Mouse (Mus musculus) erythroblast, adult 5-6 weeks (primary cell): Measurements from ENCODE around the gene Zmym4. TPM values are rescaled to one million over a fixed set of nuclear protein-coding genes. Genes with fewer than 3 reads are reported as not detected.
"Not testable (repeated sequence)": the region's sequence is repeated elsewhere in the genome, so short reads cannot be mapped to it uniquely, and the experiment has no call there.

Experiments used
- ATAC-seq: replicated peaks from 2 replicates; pipeline ENCODE4 v1.8.0; 2016; ENCODE audit warnings: moderate number of reproducible peaks, mild to moderate bottlenecking, moderate TSS enrichment, inconsistent platforms; ENCODE audit not compliant: poor library complexity, low FRiP score, severe bottlenecking
- total RNA-seq, 2 experiments: library from RNA; stranded (forward) in 1 of 2; stranded (reverse) in 1 of 2; fragments of 150-400 nt in 1 of 2; fragments of 200-764, 138-1000 nt in 1 of 2; gene quantifications; 2 replicates each; pipeline versions ENCODE4 v1.2.3 to v1.2.4; 2015 to 2017; ENCODE audit warnings: low replicate concordance in 2 of 2

Gene Zmym4
- total RNA-seq (2015; ENCODE audit: low replicate concordance), result 11.7 and 12.1 TPM in 2 replicates
- total RNA-seq (2017; ENCODE audit: low replicate concordance), result 7.5 and 9.6 TPM in 2 replicates

GRCm38 (mm10) chr4:126967864-126968821 is at the start of gene Zmym4:
TSS of gene Zmym4 (minus strand) at chr4:126968135.
- peak; percentile 79 for ATAC-seq

DNA sequence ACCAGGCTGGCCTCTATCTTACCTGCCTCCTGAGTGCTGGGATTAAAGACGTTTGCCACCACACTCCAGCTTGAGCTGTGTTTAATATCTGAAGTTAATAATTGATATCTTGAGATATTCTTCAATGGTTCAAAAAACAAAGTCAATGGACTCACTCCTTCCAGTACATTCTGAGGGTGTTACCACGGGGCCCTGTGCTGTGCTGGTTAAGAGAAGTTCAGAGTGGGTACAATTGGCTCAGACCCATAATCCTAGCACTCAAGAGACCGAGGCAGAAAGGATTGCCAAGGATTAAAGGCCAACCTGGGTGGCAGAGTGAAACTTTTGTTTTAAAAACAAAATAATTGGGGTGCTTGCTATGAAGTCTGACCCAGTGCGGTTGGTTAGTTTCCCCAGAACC is 48.4 kb upstream of the Zmym4 start:
- ATAC-seq, result no peak

DNA sequence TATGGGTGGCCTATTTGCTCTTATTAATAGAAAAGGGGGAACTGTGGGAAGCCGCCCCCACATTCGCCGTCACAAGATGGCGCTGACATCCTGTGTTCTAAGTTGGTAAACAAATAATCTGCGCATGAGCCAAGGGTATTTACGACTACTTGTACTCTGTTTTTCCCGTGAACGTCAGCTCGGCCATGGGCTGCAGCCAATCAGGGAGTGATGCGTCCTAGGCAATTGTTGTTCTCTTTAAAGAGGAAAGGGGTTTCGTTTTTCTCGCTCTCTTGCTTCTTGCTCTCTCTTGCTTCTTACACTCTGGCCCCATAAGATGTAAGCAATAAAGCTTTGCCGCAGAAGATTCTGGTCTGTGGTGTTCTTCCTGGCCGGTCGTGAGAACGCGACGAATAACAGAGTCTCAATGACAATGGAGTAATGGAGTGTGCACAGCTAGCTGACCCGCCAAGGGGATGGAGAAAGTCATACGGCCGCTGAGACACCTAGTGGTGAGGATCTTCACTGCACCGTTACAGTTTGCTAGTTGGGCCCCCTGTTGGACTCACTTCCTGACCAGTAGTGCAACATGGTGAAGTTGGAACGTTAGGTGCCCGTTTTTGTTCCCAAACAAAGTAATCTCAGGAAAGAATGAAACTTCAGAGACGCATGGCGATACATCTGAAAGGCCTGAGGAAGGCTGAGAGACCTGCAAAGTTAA is 47.5 kb upstream of the Zmym4 start:
- peak; percentile 100 for ATAC-seq

- no peak for ATAC-seq
Measured at GRCm38 (mm10) chr4:127005113-127005936, 37.4 kb upstream of the Zmym4 start.

GRCm38 (mm10) chr4:127004384-127004783 is 36.4 kb upstream of the Zmym4 start:
- no peak for ATAC-seq

GRCm38 (mm10) chr4:127000601-127001105 is 32.7 kb upstream of the Zmym4 start:
- no peak for ATAC-seq

- not testable (repeated sequence) for ATAC-seq
Measured at GRCm38 (mm10) chr4:126999372-126999771, 31.4 kb upstream of the Zmym4 start.

DNA sequence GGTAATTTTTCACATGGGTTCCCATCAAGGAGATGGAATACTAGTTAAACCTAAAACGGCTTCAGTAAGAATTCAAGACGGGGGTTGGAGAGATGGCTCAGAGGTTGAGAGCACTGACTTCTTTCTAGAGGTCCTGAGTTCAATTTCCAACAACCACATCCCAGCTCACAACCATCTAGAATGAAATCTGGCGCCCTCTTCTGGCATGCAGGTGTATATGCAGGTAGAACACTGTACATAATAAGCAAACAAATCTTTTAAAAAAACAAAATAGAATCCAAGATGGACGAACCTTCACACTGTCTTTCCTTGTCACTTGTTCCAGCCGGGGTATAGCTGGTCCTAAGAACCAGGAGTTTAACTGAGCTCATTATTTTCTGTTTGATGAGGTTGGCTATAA is 24.4 kb upstream of the Zmym4 start:
- ATAC-seq, result peak; percentile 78

- no peak for ATAC-seq
Measured at GRCm38 (mm10) chr4:126990553-126990952, 22.6 kb upstream of the Zmym4 start.

- no peak for ATAC-seq
Measured at GRCm38 (mm10) chr4:126988503-126988902, 20.6 kb upstream of the Zmym4 start.

GRCm38 (mm10) chr4:126986768-126987167 is 18.8 kb upstream of the Zmym4 start:
- no peak for ATAC-seq

DNA sequence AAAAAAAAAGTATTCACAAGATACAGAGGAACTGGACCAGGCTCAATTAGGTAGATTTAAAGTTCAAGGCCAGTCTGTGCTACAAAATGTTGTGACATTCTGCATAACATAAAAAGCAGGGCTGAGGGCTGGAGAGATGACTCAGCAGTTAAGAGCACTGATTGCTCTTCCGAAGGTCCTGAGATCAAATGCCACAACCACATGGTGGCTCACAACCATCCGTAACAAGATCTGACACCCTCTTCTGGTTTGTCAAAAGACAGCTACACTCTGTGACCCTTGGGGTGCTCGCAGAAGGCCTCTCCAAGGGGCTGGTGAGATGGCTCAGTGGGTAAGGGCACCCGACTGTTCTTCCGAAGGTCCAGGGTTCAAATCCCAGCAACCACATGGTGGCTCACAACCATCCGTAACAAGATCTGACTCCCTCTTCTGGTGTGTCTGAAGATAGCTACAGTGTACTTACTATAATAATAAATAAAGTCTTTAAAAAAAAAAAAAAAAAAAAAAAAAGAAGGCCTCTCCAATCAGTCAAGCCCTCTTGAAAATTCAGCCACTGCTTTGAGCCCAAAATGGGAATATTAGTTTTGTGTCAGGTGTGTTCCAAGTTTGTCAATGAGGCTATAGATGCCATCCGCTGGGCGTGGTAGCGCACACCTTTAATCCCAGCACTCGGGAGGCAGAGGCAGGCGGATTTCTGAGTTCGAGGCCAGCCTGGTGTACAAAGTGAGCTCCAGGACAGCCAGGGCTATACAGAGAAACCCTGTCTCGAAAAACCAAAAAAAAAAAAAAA is 16.0 kb upstream of the Zmym4 start:
- not testable (repeated sequence) for ATAC-seq

GRCm38 (mm10) chr4:126983321-126983720 is 15.4 kb upstream of the Zmym4 start:
- no peak for ATAC-seq

GRCm38 (mm10) chr4:126978706-126979105 is 10.8 kb upstream of the Zmym4 start:
- ATAC-seq, result no peak

GRCm38 (mm10) chr4:126977467-126977866 is 9.5 kb upstream of the Zmym4 start:
- ATAC-seq, result no peak; the same call in 1 of the 2 replicates

DNA sequence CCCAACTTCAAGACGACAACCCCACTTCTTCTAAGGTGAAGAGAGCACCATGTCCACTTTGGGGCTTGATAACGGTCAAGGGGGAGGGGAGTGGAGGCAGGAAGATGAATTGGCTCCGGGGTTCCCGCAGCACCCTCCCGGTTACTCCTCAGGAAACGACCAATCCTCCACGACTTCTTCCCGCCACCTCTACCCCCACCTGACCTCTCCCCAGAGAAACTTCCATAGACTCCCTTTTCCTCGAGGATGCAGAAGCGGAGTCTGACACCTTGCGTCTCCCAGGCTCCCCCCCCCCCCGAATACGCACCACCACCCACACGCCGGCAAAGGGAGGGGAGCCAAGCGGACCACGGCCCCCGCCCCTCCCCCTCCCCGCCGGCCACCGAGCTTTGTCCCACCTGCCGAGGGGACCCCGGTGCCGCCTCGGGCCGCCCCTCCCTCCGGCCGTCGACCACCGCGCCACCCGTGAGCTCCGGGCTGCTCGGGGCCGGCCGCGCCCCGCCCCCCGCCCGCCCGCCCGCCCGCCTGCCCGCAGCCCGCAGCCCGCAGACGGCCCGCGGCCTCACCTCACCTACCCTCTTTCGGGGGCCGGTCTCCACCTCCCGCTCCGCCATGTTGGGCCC is 583 bp downstream of the Zmym4 start:
- ATAC-seq, result 0 out of 2 replicates have a peak, but pooled peaks have one; percentile 26

GRCm38 (mm10) chr4:126958682-126959081 is 9.3 kb downstream of the Zmym4 start:
- no peak for ATAC-seq

DNA sequence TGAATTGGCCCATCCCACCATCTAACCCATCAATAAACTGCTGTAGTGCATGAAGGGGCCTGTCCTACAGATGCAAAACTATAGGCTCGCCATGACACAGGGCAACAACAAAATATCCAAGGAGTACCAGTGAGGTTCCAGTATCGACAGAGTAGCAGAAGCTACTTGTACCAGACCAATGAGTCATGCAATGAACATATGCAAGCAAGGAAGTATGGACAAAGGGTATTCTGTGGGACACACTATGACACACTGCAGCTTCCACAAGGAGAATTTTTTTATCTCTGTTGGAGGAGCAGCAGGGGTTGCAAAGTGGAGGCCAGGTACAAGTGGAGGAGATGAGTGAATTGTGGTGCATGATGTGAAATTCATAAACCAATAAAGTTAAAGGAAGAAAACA is 9.7 kb downstream of the Zmym4 start:
- no peak for ATAC-seq
